Mouse (Mus musculus) thymus, adult 2 months (tissue): ENCODE measurements at regions not wholly inside any gene's neighbourhood (a gene's known extent, or its start where the extent isn't known, plus 50 kb on each side); places are given as distances from the start of the nearest gene placed in this dataset.

ENCODE experiments used
- CTCF ChIP-seq: fragments of 200-500 bp; IDR thresholded peaks from 2 replicates; pipeline ENCODE4 v1.5.1; 2012; ENCODE audit warnings: mild to moderate bottlenecking, control low read depth, low read length, moderate library complexity, borderline replicate concordance; ENCODE audit not compliant: control insufficient read depth, poor library complexity, insufficient read depth; ENCODE audit errors: extremely low read depth
- POLR2A ChIP-seq: fragments of 200-500 bp; IDR thresholded peaks from 2 replicates; pipeline ENCODE4 v1.6.1; 2012; ENCODE audit warnings: mild to moderate bottlenecking, low read length, control low read depth, moderate library complexity; ENCODE audit not compliant: control insufficient read depth, poor library complexity, insufficient read depth; ENCODE audit errors: extremely low read depth

- TF ChIP-seq POLR2A (no peak), CTCF (no peak)
These were observed 80.3 kb downstream of the Zfp36l1 start for GRCm38 (mm10) chr12:80032520-80032919.
